Mouse (Mus musculus) frontal cortex, adult (tissue): ENCODE results near the gene Atp10a.
"Not testable (repeated sequence)": the region's sequence is repeated elsewhere in the genome, so short reads cannot be mapped to it uniquely, and the experiment has no call there.

Source experiments
- ATAC-seq: cut with Nextera tagmentation; 2 replicates; pipeline ENCODE4 v1.9.2; 2017; ENCODE audit warnings: mild to moderate bottlenecking, moderate library complexity, mixed read lengths; ENCODE audit not compliant: low TSS enrichment

Gene Atp10a

GRCm38 (mm10) chr7:58787585-58787984 lies 131.6 kb downstream of the Atp10a start:
- no peak for ATAC-seq

- peak; percentile 41; the same call in 1 of the 2 replicates for ATAC-seq
These were observed 132.7 kb downstream of the Atp10a start for GRCm38 (mm10) chr7:58788424-58789261.

- no peak for ATAC-seq
These were observed 141.3 kb downstream of the Atp10a start for GRCm38 (mm10) chr7:58797281-58797680.

- peak; percentile 50; the same call in 1 of the 2 replicates for ATAC-seq
These were observed 144.9 kb downstream of the Atp10a start for GRCm38 (mm10) chr7:58800916-58801315.

GRCm38 (mm10) chr7:58801791-58802190 lies 145.8 kb downstream of the Atp10a start:
- ATAC-seq = no peak

GRCm38 (mm10) chr7:58822147-58822681 lies 166.2 kb downstream of the Atp10a start:
- peak; percentile 44; the same call in 1 of the 2 replicates for ATAC-seq

- no peak for ATAC-seq
These were observed 168.7 kb downstream of the Atp10a start for GRCm38 (mm10) chr7:58824686-58825085.

GRCm38 (mm10) chr7:58829111-58829510 lies 173.1 kb downstream of the Atp10a start:
- no peak for ATAC-seq

GRCm38 (mm10) chr7:58836855-58837606 lies 181.1 kb downstream of the Atp10a start:
- not testable (repeated sequence) for ATAC-seq

- no peak for ATAC-seq
These were observed 184.4 kb downstream of the Atp10a start for GRCm38 (mm10) chr7:58840367-58840766.

- ATAC-seq = no peak
These were observed 185.1 kb downstream of the Atp10a start for GRCm38 (mm10) chr7:58841066-58841465.

GRCm38 (mm10) chr7:58842818-58843217 lies 186.9 kb downstream of the Atp10a start:
- peak; percentile 18; the same call in 1 of the 2 replicates for ATAC-seq

- ATAC-seq = peak; percentile 89
These were observed 187.9 kb downstream of the Atp10a start for GRCm38 (mm10) chr7:58843767-58844445.

- no peak for ATAC-seq
These were observed 188.5 kb downstream of the Atp10a start for GRCm38 (mm10) chr7:58844449-58844848.

- ATAC-seq = no peak
These were observed 203.0 kb downstream of the Atp10a start for GRCm38 (mm10) chr7:58858921-58859320.

GRCm38 (mm10) chr7:58863174-58863573 lies 207.2 kb downstream of the Atp10a start:
- ATAC-seq = no peak

- no peak for ATAC-seq
These were observed 211.1 kb downstream of the Atp10a start for GRCm38 (mm10) chr7:58866865-58867614.

- no peak for ATAC-seq
These were observed 214.7 kb downstream of the Atp10a start for GRCm38 (mm10) chr7:58870661-58871060.

GRCm38 (mm10) chr7:58873676-58874075 lies 217.7 kb downstream of the Atp10a start:
- no peak for ATAC-seq
